Mouse (Mus musculus) lung, postnatal 14 days (tissue): ENCODE measurements around the gene Tnn.

Experiments
- DNase-seq: peaks from one replicate; pipeline ENCODE4 v3.0.0; 2021

Gene Tnn

GRCm38 (mm10) chr1:160043271-160043975, 110.0 kb downstream of the Tnn start:
- DNase-seq: no peak

DNA sequence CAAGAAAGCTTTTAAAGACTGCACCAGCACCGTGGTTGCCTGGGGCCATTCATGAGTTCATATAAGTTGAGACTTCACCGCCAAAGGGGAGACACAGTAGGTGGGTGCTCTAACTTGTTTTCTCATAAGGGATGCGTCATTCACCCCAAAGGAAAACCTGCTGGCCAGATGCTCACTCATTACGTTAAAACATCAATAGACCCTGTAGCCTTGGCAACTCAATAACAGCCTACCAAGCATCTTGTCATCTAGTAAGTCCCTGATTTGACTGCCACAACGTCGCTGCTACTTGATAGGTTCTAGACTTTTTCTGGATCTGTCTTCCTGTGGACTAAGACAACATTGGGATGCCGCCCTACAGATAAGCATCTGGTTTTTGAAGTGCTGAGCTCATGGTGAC, 111.0 kb downstream of the Tnn start:
- no peak for DNase-seq

DNA sequence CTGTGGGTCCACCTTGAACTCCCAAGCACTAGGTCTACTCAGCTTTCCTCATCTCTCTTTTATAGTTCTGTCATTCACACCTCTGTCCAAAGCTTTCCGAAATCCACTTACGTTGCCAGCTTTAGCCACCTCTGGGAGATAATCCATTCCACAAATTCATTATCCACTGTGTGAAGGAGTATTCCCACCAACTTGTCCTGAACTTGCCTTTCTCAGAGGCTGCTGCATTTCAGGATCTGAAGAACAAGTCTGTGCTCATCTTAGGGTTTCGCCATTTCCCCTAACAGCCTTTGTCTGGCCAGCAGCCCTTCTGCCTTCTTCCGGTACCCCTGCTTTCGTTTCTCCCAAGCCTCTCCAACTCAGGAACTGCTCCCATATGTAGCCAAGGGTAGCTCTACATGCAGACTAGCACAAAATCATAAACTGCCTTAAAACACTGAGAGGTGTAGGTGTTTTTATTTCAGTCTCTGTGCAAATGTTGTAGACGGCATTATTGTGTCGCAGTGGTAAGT, 112.1 kb downstream of the Tnn start:
- DNase-seq: no peak

DNA sequence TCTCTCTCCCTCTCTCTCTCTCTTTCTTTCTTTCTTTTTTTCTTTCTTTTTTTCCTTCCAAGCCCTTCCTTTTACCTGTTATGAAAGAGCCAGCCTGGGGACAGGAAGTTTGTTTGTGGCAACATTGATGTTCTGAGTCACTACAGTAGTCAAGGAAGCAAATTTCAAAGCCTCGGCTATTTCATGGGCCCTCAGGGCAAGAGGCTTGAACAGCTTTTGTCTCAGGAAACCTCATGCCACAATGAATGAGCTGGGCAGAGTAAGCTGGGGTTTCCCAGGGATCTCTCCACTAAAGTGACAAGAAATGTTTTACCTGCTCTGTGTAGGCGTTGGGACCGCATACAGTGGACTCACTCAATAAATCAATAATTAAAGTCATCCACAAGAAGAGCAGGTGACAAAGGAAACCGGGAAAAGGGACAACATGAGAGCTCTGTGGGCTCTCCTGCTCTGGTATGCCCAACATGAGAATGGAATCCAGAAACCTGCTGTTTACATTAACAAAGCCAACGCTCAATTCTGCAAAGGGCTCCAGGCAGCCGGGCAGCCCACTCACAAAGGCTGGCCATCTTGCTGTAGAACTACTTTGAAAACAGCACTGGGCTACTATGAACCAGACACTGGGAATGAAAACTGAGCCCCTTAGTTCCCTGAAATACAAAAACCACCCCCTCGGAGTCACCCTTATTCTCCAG, 113.3 kb downstream of the Tnn start:
- DNase-seq: no peak

DNA sequence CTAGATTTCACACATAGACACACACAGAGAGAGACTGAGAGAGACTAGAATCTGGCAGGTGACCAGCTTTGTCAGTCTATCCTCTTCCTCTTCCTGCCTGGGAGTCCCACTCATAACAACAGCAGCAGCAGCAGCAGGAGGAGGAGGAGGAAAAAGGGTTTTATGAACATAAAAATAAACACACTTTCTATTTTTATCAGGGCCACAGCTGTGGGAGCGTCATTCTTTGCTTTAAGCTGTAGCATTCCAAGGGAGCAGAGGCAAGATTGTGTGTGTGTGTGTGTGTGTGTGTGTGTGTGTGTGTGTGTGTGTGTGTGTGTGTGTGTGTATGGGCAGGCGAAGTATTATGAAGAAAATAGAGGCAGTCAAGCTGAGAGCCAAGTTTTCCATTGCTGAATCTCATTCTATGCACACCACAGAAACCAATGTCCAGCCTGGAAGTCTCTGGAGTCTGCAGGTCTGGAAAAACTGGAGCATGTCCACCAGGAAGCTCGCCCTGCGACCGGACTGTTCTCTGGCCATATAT, 116.3 kb downstream of the Tnn start:
- peak; percentile 71 for DNase-seq

DNA sequence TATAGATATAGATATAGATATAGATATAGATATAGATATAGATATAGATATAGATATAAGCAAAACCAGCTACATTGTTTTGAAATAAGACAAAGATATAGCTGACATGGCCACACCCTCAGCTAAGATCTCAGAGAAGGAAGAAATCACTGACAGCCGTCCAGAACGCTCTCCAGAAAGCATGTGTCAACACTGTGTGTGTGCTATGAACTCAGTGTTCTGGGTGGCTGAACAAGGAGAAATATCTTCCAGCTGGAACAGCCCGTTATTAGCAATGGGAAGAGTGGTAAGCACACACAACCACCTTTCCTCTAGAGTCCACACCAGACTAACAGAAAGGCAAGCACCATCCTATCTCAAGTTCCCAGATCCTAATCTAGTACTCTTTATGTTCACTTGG, 117.8 kb downstream of the Tnn start:
- DNase-seq: peak; percentile 46
